Comparison of ENCODE assay signal across 11 mouse cellular contexts in the genomic region with DNA sequence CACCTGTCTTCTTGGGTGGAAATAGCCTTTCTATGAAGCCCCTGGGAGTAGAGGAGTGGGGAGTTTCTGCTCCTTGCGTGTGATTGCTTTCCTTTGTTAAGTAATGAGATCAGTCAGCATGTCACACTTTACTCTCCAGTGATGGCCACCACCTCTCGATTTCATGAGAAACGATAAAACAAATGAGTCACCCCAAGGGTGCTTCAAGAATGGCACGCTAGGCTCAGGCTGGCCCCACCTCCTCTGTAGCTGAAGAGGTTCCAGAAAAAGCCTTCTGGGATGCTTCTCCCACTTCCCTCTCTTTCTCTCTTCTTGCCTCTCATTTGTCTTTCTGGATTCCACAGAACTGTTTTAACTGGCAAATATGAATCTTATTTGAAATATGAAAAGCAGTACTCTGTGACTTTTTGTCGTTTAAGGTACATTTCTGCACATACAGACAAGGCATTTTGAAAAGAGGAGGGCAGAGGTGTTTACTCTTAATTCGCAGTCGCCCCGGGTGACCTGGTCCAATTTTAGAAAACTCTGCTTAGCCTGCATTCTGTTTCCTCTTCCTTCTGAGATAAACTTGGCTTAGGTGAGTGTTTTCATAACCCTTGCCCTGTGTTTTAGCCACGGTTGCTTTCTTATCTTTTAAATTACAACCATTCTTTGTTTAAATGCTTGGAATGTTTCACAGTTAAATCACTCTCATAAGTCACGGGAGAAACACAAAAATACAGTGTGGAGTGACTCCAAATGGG. TPM values are rescaled to one million over a fixed set of nuclear protein-coding genes. Genes with fewer than 3 reads are reported as not detected.
DNase-seq lines count a peak whose midpoint lies in the region; ATAC-seq and TF ChIP-seq lines count a peak whose summit lies in the region.
"Had no signal": no experiment of that assay in that cellular context is flagged by ENCODE, and none has a peak within 500 bp of the region (broad histone marks: within the 10 kb centered on the region; RNA-seq: fewer than 3 reads in every experiment).

No protein-coding gene starts in this region.

- peak; percentile 12 for DNase-seq in kidney, adult 18-20 months
- peak; percentile 55 for DNase-seq in CD4-positive, CD25-positive, alpha-beta regulatory T cell, adult 2 months (ENCODE audit: low read depth, low spot score)
- peak; percentile 12 for DNase-seq in lung, postnatal 25 days (ENCODE audit: low spot score)
- DNase-seq in forebrain, embryonic 14.5 days (ENCODE audit: low spot score), result no peak
- no peak for DNase-seq in gastrocnemius, postnatal 36 days
- DNase-seq in midbrain, postnatal 0 days (ENCODE audit: low spot score), result no peak
- DNase-seq: right cerebral cortex, postnatal 14 days had no signal

- ATAC-seq in kidney, embryonic 14.5 days (ENCODE audit: low FRiP score, low TSS enrichment), result no peak
- no peak for ATAC-seq in heart, embryonic 14.5 days (ENCODE audit: insufficient number of reproducible peaks, insufficient read depth, low FRiP score, low read depth)
- ATAC-seq in forebrain, embryonic 14.5 days, result no peak
- no peak for ATAC-seq in midbrain, postnatal 0 days (ENCODE audit: low FRiP score)

- H3K4me1 ChIP-seq in kidney, embryonic 14.5 days (ENCODE audit: control insufficient read depth, insufficient read depth, low read length), result peaks cover 4% of the 10 kb centered on the region; the same call in 1 of the 2 replicates
- H3K4me1 ChIP-seq in heart, embryonic 14.5 days (ENCODE audit: control insufficient read depth in 2 of 2, insufficient read depth in 2 of 2, low read length in 2 of 2), result peaks cover 2 to 11% of the 10 kb centered on the region in 2 experiments
- H3K4me1 ChIP-seq in forebrain, embryonic 14.5 days (ENCODE audit: control insufficient read depth, insufficient read depth, low read length), result no peaks in the 10 kb centered on the region
- no peaks in the 10 kb centered on the region for H3K4me1 ChIP-seq in midbrain, postnatal 0 days (ENCODE audit: insufficient read depth, low read length)
- H3K4me1 ChIP-seq: liver, embryonic 15.5 days had no signal

- no peaks in the 10 kb centered on the region for H3K27me3 ChIP-seq in kidney, embryonic 14.5 days (ENCODE audit: control insufficient read depth, insufficient read depth, low read length)
- H3K27me3 ChIP-seq in heart, embryonic 14.5 days (ENCODE audit: control insufficient read depth, insufficient read depth, low read length), result no peaks in the 10 kb centered on the region
- H3K27me3 ChIP-seq in forebrain, embryonic 14.5 days (replicated peaks; ENCODE audit: control insufficient read depth, insufficient read depth, low read length), result no peaks in the 10 kb centered on the region
- no peaks in the 10 kb centered on the region for H3K27me3 ChIP-seq in midbrain, postnatal 0 days (ENCODE audit: insufficient read depth, low read length)
- H3K27me3 ChIP-seq: liver, embryonic 15.5 days had no signal

- no peak for TF ChIP-seq CTCF in midbrain, postnatal 0 days (IDR thresholded peaks at IDR 0.05)

- 27% methylated on average over 10 of the region's 10 CpGs for WGBS in kidney, embryonic 14.5 days
- 7% methylated on average over 10 of the region's 10 CpGs for WGBS in heart, embryonic 14.5 days
- 57% methylated on average over 10 of the region's 10 CpGs for WGBS in forebrain, embryonic 14.5 days
- WGBS in midbrain, postnatal 0 days, result 46% methylated on average over 10 of the region's 10 CpGs

- H3K4me3 ChIP-seq in kidney, embryonic 14.5 days (ENCODE audit: low read length), result no peak overlapping the region
- no peak overlapping the region for H3K4me3 ChIP-seq in heart, embryonic 14.5 days (ENCODE audit: control insufficient read depth in 1 of 2, insufficient read depth in 1 of 2, low read depth in 1 of 2, low read length in 2 of 2)
- no peak overlapping the region for H3K4me3 ChIP-seq in forebrain, embryonic 14.5 days (ENCODE audit: low read depth, low read length)
- no peak overlapping the region for H3K4me3 ChIP-seq in midbrain, postnatal 0 days (ENCODE audit: low read depth, low read length)
- H3K4me3 ChIP-seq: liver, embryonic 15.5 days had no signal

- no peaks in the 10 kb centered on the region for H3K9me3 ChIP-seq in kidney, embryonic 14.5 days (ENCODE audit: control insufficient read depth, low read length)
- H3K9me3 ChIP-seq in heart, embryonic 14.5 days (ENCODE audit: control insufficient read depth, low read length), result no peaks in the 10 kb centered on the region
- H3K9me3 ChIP-seq in forebrain, embryonic 14.5 days (replicated peaks; ENCODE audit: control insufficient read depth, low read length), result no peaks in the 10 kb centered on the region
- no peaks in the 10 kb centered on the region for H3K9me3 ChIP-seq in midbrain, postnatal 0 days (ENCODE audit: low read length)
- H3K9me3 ChIP-seq: liver, embryonic 15.5 days had no signal

- intact Hi-C loops in gastrocnemius, postnatal 36 days (cut with DNase I), result no loop called here

- no peak overlapping the region for H3K9ac ChIP-seq in kidney, embryonic 14.5 days (ENCODE audit: low read depth, low read length)
- H3K9ac ChIP-seq in heart, embryonic 14.5 days (ENCODE audit: low read length), result no peak overlapping the region
- no peak overlapping the region for H3K9ac ChIP-seq in forebrain, embryonic 14.5 days (ENCODE audit: low read length)
- H3K9ac ChIP-seq in midbrain, postnatal 0 days (replicated peaks; ENCODE audit: low read length, poor library complexity, severe bottlenecking), result no peak overlapping the region
- H3K9ac ChIP-seq: liver, embryonic 15.5 days had no signal

- no peak overlapping the region for H3K27ac ChIP-seq in kidney, embryonic 14.5 days (ENCODE audit: low read depth, low read length)
- H3K27ac ChIP-seq in heart, embryonic 14.5 days (replicated peaks in 1 of 2; ENCODE audit: control insufficient read depth in 1 of 2, insufficient read depth in 1 of 2, low read depth in 2 of 2, low read length in 2 of 2), result peak overlapping the region in 1 of 2 experiments; percentile 22; a peak in 3 of 4 replicates
- H3K27ac ChIP-seq in forebrain, embryonic 14.5 days (ENCODE audit: low read depth, low read length), result no peak overlapping the region
- no peak overlapping the region for H3K27ac ChIP-seq in midbrain, postnatal 0 days (ENCODE audit: low read depth, low read length)
- H3K27ac ChIP-seq: liver, embryonic 15.5 days had no signal

- no peak overlapping the region for H3K4me2 ChIP-seq in kidney, embryonic 14.5 days (replicated peaks; ENCODE audit: low read depth, low read length)
- peak overlapping the region; percentile 45 for H3K4me2 ChIP-seq in heart, embryonic 14.5 days (ENCODE audit: low read length)
- no peak overlapping the region for H3K4me2 ChIP-seq in forebrain, embryonic 14.5 days (ENCODE audit: low read length)
- no peak overlapping the region for H3K4me2 ChIP-seq in midbrain, postnatal 0 days (ENCODE audit: low read depth, low read length, poor library complexity, severe bottlenecking)
- H3K4me2 ChIP-seq: liver, embryonic 15.5 days had no signal

- no peaks in the 10 kb centered on the region for H3K36me3 ChIP-seq in kidney, embryonic 14.5 days (ENCODE audit: control insufficient read depth, insufficient read depth, low read length)
- H3K36me3 ChIP-seq in heart, embryonic 14.5 days (ENCODE audit: control insufficient read depth, insufficient read depth, low read length), result no peaks in the 10 kb centered on the region
- no peaks in the 10 kb centered on the region for H3K36me3 ChIP-seq in forebrain, embryonic 14.5 days (ENCODE audit: control insufficient read depth, insufficient read depth, low read length)
- no peaks in the 10 kb centered on the region for H3K36me3 ChIP-seq in midbrain, postnatal 0 days (ENCODE audit: insufficient read depth, low read length)
- H3K36me3 ChIP-seq: liver, embryonic 15.5 days had no signal

RNA-seq across cellular contexts. Expression of a gene that starts 15.3 kb away (rescaled TPM):
- 0.11 TPM in 1 of 2 replicates, not detected in the other for polyA plus RNA-seq in kidney, embryonic 14.5 days (2014; fragmentation: Nextera tagmentation; extraction: Ambion mirVana)
- polyA plus RNA-seq in heart, embryonic 14.5 days (2014; fragmentation: Nextera tagmentation; extraction: Ambion mirVana), result not detected in 2 replicates
- not detected in 2 replicates for polyA plus RNA-seq in forebrain, embryonic 14.5 days (2014; fragmentation: Nextera tagmentation; extraction: Ambion mirVana)
- total RNA-seq in gastrocnemius, postnatal 36 days (2021), result not detected
- 0.11 and 2.1 TPM in 2 replicates for total RNA-seq in midbrain, postnatal 0 days (2014; rRNA removed)
- polyA plus RNA-seq in midbrain, postnatal 0 days (2015; fragmentation: Nextera tagmentation; extraction: Ambion mirVana), result not detected in 2 replicates

RNA-seq across cellular contexts. Expression of a gene that starts 24.2 kb away (rescaled TPM):
- polyA plus RNA-seq in kidney, embryonic 14.5 days (2014; fragmentation: Nextera tagmentation; extraction: Ambion mirVana), result 106 and 125 TPM in 2 replicates
- polyA plus RNA-seq in heart, embryonic 14.5 days (2014; fragmentation: Nextera tagmentation; extraction: Ambion mirVana), result 106 and 111 TPM in 2 replicates
- 134 and 145 TPM in 2 replicates for polyA plus RNA-seq in forebrain, embryonic 14.5 days (2014; fragmentation: Nextera tagmentation; extraction: Ambion mirVana)
- total RNA-seq in gastrocnemius, postnatal 36 days (2021), result 10 to 100 TPM; 61.2 to 65.3 TPM
- total RNA-seq in midbrain, postnatal 0 days (2014; rRNA removed), result 74.2 and 96.9 TPM in 2 replicates
- 156 and 174 TPM in 2 replicates for polyA plus RNA-seq in midbrain, postnatal 0 days (2015; fragmentation: Nextera tagmentation; extraction: Ambion mirVana)

RNA-seq across cellular contexts. Expression of a gene that starts 33.5 kb away (rescaled TPM):
- polyA plus RNA-seq in kidney, embryonic 14.5 days (2014; fragmentation: Nextera tagmentation; extraction: Ambion mirVana), result 22.3 and 29.6 TPM in 2 replicates
- 38.4 and 41.3 TPM in 2 replicates for polyA plus RNA-seq in heart, embryonic 14.5 days (2014; fragmentation: Nextera tagmentation; extraction: Ambion mirVana)
- polyA plus RNA-seq in forebrain, embryonic 14.5 days (2014; fragmentation: Nextera tagmentation; extraction: Ambion mirVana), result 8.9 and 9.1 TPM in 2 replicates
- 10 to 100 TPM; 18.4 to 20.8 TPM for total RNA-seq in gastrocnemius, postnatal 36 days (2021)
- total RNA-seq in midbrain, postnatal 0 days (2014; rRNA removed), result 14.9 and 15.9 TPM in 2 replicates
- 10.7 and 12.4 TPM in 2 replicates for polyA plus RNA-seq in midbrain, postnatal 0 days (2015; fragmentation: Nextera tagmentation; extraction: Ambion mirVana)

RNA-seq across cellular contexts. Expression of a gene that starts 59.4 kb away (rescaled TPM):
- not detected in 2 replicates for polyA plus RNA-seq in kidney, embryonic 14.5 days (2014; fragmentation: Nextera tagmentation; extraction: Ambion mirVana)
- polyA plus RNA-seq in heart, embryonic 14.5 days (2014; fragmentation: Nextera tagmentation; extraction: Ambion mirVana), result not detected in 2 replicates
- not detected in 2 replicates for polyA plus RNA-seq in forebrain, embryonic 14.5 days (2014; fragmentation: Nextera tagmentation; extraction: Ambion mirVana)
- total RNA-seq in gastrocnemius, postnatal 36 days (2021), result not detected
- not detected in 2 replicates for total RNA-seq in midbrain, postnatal 0 days (2014; rRNA removed)
- polyA plus RNA-seq in midbrain, postnatal 0 days (2015; fragmentation: Nextera tagmentation; extraction: Ambion mirVana), result not detected in 2 replicates
- polyA plus RNA-seq: liver, embryonic 15.5 days; thymus, postnatal 0 days had no signal

Comparison
In these comparisons a context has a peak if more than half of its experiments do, and no peak if none do; other contexts are left out.
1. DNase-seq: peak in kidney, adult 18-20 months (single experiment), CD4-positive, CD25-positive, alpha-beta regulatory T cell, adult 2 months (single experiment) and lung, postnatal 25 days (single experiment); none in forebrain, embryonic 14.5 days (single experiment), gastrocnemius, postnatal 36 days (0 of 2) and midbrain, postnatal 0 days (single experiment).